Mouse (Mus musculus) spleen, adult 18-20 months (tissue): ENCODE data around the gene Auh.

ENCODE experiments used
- DNase-seq, 2 experiments: peaks; one replicate each; pipeline ENCODE4 v3.0.0; 2022; ENCODE audit warnings: mixed read lengths in 2 of 2

Auh gene

GRCm38 (mm10) chr13:52875541-52876325 lies 53.7 kb downstream of the Auh start:
- no peak for DNase-seq

- DNase-seq: no peak
These were observed 54.4 kb downstream of the Auh start for GRCm38 (mm10) chr13:52875089-52875488.

- DNase-seq: no peak
These were observed 55.1 kb downstream of the Auh start for GRCm38 (mm10) chr13:52874338-52874737.

GRCm38 (mm10) chr13:52873923-52874322 lies 55.6 kb downstream of the Auh start:
- no peak for DNase-seq

- DNase-seq: no peak
These were observed 63.3 kb downstream of the Auh start for GRCm38 (mm10) chr13:52866005-52866792.

- DNase-seq: no peak
These were observed 66.0 kb downstream of the Auh start for GRCm38 (mm10) chr13:52863436-52863835.

- no peak for DNase-seq
These were observed 69.3 kb downstream of the Auh start for GRCm38 (mm10) chr13:52860006-52860685.

GRCm38 (mm10) chr13:52859065-52859820 lies 70.2 kb downstream of the Auh start:
- DNase-seq: no peak

- no peak for DNase-seq
These were observed 71.1 kb downstream of the Auh start for GRCm38 (mm10) chr13:52858373-52858772.

GRCm38 (mm10) chr13:52857781-52858180 lies 71.7 kb downstream of the Auh start:
- DNase-seq: no peak

GRCm38 (mm10) chr13:52853536-52853935 lies 75.9 kb downstream of the Auh start:
- DNase-seq: no peak

- no peak for DNase-seq
These were observed 77.6 kb downstream of the Auh start for GRCm38 (mm10) chr13:52851886-52852285.

GRCm38 (mm10) chr13:52850024-52850723 lies 79.3 kb downstream of the Auh start:
- DNase-seq: no peak

GRCm38 (mm10) chr13:52849394-52849801 lies 80.1 kb downstream of the Auh start:
- no peak for DNase-seq

GRCm38 (mm10) chr13:52847481-52847880 lies 82.0 kb downstream of the Auh start:
- no peak for DNase-seq

GRCm38 (mm10) chr13:52847071-52847470 lies 82.4 kb downstream of the Auh start:
- no peak for DNase-seq

GRCm38 (mm10) chr13:52845618-52846017 lies 83.9 kb downstream of the Auh start:
- no peak for DNase-seq

- DNase-seq: no peak
These were observed 85.8 kb downstream of the Auh start for GRCm38 (mm10) chr13:52843536-52844178.

GRCm38 (mm10) chr13:52836231-52836630 lies 93.2 kb downstream of the Auh start:
- no peak for DNase-seq

GRCm38 (mm10) chr13:52834591-52834990 lies 94.9 kb downstream of the Auh start:
- no peak for DNase-seq

GRCm38 (mm10) chr13:52833748-52834147 lies 95.7 kb downstream of the Auh start:
- no peak for DNase-seq

GRCm38 (mm10) chr13:52833220-52833619 lies 96.3 kb downstream of the Auh start:
- peak in 1 of 2 experiments; percentile 32 for DNase-seq
